Mouse (Mus musculus): ENCODE results near the gene Wfdc16.

The Wfdc16 gene

GRCm38 (mm10) chr2:164600179-164600578 lies 38.4 kb downstream of the Wfdc16 start:
- DNase-seq (ENCODE audit: low spot score in 2 of 2), result no peak

DNA sequence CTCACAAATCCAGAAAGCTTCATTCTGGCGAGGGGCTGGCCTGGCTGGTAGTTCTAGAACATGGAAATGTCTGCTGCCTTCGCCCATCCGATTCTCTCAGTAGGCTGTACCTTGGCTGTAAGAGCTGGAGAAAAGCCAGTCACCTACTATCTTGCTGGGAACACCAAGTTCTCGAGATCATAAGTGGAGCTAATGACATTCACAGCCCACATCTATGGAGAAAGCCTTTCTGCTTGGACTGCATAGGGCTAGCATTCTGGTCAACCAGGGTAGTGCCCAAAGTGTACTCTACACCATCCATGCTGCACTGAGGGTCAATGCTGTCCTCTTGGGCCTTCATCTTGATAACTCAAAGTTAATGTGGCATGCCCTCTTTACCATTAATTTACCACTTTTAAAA lies 45.1 kb downstream of the Wfdc16 start, which contains the start of gene Eppin:
Gene Eppin (minus strand): TSS at position 101 of the 400 bp plus-strand sequence.
- DNase-seq (ENCODE audit: low spot score in 2 of 2), result no peak

- DNase-seq (ENCODE audit: low spot score in 2 of 2), result no peak
Measured at GRCm38 (mm10) chr2:164592014-164592413, 46.6 kb downstream of the Wfdc16 start.

DNA sequence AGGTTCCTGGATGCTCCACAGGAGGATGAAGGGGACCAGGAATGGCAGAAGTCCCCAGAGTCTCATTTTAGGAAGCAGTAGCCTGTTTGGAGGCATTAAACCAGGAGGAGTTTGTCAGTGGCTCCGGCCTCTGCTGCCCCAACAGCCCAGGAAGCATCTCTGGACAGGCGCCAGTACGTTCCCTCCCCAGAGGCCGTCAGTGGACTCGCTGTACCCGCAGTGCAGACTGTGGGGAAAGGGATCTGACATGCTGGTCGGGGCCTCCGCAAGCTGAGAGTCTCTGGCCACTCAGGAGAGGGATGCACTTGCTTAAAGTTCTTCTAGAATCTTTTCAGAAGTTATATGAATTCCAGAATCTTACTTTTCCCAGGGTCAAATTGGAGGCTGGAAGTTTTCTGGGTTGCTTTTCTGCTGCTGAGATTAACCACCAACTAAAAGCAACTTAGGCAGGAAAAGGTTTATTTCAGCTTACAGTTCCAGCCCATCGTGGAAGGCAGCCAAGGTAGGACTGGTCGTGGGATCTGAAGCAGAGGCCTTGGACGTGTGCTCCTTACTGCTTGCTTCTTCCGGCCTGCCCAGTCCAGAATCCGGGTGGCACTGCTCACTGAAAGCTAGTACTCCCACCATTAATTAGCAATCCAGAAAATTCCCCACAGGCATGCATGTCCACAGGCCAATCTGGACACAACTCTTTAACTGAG lies 53.4 kb downstream of the Wfdc16 start, which contains the start of gene Wfdc6a:
Gene Wfdc6a (minus strand): TSS at position 423 of the 701 bp plus-strand sequence.
- DNase-seq (ENCODE audit: low spot score in 2 of 2), result peak; percentile 14 to 24
